Mouse (Mus musculus): ENCODE data around the gene Rcsd1.

Rcsd1 gene

DNA sequence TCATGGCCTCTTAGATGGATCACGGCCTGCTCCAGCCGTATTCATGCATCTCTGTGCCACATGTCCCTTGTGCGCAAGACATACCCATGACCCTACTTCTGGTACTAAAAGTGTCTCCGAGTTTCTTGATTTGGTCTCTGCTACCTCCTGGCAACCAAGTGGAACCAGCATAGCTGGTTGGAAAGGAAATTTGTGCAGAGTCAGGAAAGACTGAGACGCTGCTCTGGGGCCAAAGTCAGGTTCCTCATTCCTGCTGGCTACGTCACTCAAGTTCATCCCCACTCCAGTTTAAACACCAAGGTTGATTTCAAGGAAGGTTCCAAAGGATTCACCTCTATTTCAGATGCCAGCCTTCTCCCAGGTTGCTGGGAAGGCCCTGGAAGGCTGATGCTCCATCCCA lies 42.6 kb downstream of the Rcsd1 start:
- in situ Hi-C loops (cut with MboI, MseI) = no loop called here

DNA sequence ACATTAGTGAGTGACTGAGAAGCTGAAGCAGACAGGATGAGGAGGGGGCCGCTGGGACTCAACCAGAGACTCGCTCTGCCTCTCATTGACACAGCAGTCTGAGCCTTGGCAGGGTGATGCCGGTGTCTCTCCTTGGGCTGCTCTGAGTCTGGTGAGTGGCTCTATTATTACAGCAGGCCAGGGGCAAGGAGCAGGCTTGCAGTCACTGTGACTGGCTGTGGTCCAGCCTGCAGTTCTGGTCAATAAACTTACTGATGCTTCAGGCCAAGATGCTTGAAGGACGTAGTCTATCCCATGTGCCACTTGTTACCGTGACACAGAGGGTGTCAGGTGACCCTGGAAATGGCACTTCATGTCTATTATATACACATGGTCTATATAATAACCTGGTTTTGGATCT lies 43.8 kb downstream of the Rcsd1 start:
- in situ Hi-C loops (cut with MboI, MseI) = no loop called here

DNA sequence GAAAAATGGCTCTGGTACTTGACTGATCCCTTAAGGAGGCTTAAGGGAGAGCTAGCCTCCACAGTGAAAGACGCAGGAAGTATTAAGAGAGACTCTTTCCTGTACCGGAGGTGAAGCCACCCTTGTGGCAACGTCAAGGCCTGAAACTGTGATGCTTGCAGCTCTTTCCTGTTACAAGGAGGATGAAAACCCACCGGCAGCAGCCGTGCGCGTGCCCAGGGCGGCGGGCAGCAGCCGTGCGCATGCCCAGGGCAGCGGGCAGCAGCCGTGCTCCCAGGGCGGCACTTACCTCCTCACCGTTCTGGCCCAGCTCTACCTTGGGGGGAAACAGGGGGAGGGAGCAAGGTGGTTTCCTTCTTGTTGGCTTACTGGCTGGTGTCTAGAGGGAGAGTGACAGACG lies 46.3 kb downstream of the Rcsd1 start:
- in situ Hi-C loops (cut with MboI, MseI) = no loop called here

DNA sequence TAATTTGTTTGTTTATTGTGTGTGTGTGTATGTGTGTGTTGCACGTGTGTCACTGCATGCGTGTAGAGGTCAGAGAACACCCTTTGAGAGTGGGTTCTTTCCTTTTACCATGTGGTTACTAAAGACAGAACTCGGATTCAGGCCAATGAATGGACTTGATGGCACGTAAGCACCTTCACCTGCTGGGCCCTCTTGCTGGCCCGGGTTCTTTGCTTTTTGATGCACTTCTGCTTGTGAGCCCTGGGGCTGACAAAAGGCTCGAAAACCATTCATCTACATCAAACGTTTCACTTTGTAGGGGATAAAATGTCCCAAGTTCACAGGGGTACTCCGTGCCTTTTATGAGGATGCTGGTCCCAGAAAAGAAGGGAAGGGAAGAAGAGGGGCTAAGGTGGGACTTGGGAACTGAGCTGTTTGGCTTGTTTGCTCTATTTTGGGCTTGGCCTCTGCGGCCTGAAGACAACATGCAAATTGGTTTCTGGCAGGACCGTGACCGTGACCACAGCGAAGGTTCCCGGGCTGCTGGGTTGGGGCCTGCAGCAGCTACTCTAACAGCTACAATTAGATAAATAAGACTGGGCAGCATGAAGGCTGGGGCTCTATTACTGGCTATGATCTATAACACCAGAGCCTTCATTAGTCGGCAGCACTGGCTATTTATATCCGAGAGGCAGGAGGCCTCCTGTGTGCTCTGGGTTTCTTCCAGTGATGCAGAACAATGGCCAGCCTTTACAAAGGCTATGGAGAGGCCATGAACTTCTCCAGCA lies 46.9 kb downstream of the Rcsd1 start:
- in situ Hi-C loops (cut with MboI, MseI) = no loop called here

DNA sequence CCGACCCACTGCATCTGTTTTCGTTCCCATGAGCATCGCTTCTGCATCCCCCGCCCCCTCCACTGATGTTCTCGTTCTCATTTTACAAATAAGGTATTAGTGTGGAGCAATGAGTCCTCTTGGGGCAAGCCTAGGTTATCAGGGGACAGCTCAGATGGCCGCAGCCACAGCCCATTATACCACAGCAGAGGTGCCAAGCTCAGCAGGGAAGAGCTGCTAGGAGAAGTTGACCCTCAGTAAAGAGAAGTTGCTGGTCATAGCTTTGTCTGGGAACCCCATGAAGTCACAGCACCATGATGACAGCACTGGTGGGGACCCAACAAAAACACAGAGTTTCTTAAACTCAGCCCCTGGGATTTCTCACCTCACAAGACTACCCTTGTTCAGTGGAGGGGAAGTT lies 47.8 kb downstream of the Rcsd1 start:
- in situ Hi-C loops (cut with MboI, MseI) = no loop called here

DNA sequence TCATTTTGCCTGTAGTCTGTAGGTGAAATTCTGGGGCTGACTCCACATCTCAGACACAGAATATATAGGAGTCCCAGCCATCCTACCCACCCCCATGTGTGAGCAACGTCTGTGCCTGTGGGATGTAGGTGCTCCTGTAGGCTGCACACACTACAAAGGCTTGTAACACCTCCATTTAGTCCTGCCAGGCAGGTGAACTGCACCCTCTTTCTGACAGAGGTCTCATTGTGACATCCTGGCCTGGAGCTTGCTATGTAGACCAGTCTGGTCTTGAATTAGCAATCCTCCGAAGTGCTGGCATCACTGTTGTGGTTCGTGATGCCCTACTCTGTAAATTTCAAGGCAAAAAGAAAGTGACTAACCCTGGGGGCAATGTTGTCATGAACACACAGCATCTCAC lies 48.4 kb downstream of the Rcsd1 start:
- in situ Hi-C loops (cut with MboI, MseI) = no loop called here

DNA sequence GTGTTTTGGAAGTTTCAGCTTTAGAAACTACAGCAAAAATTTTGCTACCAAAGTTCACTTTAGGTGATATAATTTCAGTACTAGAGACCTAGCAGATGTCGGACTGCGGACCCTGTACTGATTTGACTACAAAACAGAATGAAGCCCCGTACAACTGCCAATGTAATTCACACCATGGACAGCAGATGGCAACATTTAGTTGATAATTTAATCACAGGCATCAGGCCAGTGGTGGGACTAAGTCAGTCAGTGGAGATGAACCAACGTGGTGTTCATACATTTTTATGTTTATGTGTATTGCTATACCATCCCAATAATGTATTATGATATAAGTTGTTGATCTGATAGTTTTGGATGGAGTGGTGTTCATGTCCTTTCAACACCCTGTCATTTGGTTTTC lies 48.8 kb downstream of the Rcsd1 start:
- in situ Hi-C loops (cut with MboI, MseI) = no loop called here

DNA sequence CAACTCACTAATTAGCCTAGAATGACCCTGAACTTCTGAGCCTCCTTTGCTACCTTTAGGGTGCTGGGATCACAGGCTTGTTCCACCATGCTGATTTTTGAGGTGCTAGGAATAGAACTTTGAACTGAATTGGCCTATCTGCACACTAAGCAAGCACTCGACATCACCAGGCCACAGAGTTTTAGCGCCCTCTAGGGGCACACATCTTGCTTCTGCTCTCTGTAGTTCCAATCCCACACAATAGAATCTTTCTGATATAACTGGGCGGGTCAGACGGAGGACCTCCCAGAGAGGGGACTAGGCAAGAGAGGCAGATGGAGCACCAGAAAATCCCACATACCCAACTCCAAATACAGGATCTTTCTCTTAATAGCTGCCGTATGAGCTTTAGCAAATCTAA lies 51.0 kb downstream of the Rcsd1 start:
- in situ Hi-C loops (cut with MboI, MseI) = no loop called here

DNA sequence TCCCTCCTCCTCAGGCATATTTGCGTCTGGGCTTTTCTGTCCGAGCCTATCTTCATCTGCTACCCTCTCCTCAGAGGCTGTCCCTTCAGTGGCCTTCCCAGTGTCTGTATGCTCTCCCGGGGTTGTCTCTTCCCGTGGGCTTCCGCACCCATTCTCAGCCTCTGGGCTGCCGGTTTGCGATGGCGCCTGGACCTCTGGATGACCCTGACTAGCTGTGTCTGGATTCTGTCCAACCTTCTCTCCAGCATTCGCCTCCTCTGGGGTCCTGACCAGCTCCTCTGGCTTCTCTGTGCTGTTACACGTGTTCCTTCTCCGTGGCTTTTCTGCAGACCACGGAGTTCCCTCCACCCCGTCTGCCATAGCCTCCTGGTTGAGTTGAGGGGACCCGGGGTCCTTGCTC lies 54.1 kb downstream of the Rcsd1 start:
- in situ Hi-C loops (cut with MboI, MseI) = no loop called here

DNA sequence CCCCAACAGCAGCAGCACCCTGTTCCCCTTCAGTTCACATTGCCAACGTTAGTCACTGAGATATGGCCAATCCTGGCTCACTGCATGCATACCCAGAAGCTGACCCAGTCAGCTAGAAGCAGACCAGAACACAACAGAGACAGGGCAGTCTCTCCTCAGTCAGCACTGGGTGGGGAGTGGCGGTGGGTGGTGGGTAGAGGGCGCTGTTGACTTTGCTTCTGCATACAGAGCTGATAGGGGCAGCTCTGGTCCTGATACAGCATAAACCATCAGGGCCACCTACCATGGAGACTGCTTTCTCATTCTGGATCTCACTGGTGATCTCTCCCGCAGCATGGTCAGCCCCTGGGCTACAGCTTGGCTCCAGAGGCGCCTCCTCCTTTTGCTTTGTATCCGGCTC lies 54.5 kb downstream of the Rcsd1 start:
- in situ Hi-C loops (cut with MboI, MseI) = no loop called here

DNA sequence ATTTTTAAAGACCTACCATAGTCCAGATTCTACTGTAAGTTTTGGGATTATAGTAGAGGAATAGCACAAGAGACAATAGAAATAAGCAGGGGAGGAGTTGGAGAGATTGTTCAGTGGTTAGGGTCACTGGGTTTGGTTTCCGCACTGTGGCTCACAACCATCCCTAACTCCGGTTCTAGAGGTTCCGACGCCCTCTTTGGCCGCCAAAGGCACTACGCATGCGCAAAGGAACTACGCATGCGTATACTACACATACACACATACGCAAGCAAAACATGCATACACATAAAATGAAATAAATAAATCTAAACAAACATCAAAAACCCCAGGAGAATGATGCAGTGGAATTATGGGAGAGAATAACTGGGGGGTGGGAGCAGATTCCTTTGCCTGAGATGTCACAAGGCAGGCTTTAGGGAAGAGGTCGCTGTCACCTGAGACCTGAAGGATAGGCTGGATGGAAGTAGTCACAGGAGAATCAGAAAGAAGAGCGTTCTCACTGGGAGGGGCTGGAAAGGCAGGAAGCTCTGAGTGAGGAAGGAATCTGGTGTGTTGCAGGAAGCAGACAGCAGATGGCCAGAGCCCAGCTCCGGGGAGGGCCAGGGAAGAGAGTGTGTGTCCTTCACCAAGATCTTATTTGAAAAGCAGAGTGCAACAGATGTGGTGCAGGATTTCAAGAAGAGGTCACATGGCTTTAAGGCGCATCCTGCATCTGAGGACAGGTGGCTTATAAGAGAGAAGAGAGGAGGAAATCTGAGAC lies 56.3 kb downstream of the Rcsd1 start:
- in situ Hi-C loops (cut with MboI, MseI) = no loop called here

DNA sequence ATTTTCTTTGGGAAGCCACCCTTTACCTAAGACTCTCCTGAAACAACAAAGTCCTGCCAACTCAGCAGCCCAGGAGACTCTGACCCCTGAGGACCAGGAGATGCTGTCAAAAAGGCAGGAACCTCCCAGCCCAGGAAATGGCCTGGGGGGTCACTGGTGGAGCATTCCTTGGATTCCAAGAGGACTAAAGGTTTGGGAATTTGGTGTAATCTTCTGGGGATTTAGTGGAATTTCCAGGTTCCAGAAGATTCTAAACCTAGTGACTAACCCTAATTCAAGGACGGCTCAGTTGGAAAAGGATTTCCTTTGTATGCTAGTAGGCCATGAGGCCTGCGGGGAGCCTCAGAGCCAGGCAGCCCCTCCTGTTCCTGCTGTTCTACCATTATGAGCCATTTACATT lies 57.0 kb downstream of the Rcsd1 start:
- in situ Hi-C loops (cut with MboI, MseI) = no loop called here

DNA sequence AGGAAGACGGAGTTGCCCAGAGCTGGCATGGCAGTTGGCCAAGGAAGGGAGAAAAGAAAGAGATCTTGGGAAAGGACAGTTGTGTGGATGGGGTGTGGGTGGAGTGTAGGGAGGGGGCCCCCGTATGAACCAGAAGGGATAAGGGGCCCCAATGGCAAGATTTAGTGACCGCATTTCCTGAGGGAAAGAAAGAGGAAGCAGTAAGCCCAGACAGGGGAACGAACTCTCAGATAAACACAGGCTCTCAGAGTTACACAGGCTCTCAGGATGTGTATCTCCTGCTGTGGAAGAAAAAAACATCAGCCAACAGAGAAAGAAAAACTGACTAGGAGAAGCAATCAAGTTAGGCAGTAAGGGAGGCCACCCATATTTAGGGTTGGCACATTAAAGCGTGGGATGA lies 58.4 kb downstream of the Rcsd1 start:
- in situ Hi-C loops (cut with MboI, MseI) = no loop called here

DNA sequence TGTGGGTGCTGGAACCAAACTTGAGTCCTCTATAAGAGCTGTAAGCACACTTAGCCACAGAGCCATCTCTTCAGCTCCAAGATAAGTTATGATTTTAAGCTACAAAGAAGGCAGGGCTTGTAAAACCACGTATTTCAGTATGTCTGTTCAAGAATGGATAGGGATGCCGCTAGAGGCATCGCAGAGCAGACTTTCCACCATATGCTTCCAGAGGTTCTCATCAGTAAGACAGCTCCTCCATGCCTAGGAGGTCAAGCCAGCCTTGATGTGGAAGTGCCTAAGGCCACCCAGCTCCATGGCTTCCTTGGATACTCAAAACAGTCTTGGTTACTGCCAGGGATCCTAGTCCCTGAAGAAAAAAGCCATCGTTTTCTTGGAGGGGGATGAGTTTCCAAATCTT lies 64.5 kb downstream of the Rcsd1 start:
- in situ Hi-C loops (cut with MboI, MseI) = no loop called here

DNA sequence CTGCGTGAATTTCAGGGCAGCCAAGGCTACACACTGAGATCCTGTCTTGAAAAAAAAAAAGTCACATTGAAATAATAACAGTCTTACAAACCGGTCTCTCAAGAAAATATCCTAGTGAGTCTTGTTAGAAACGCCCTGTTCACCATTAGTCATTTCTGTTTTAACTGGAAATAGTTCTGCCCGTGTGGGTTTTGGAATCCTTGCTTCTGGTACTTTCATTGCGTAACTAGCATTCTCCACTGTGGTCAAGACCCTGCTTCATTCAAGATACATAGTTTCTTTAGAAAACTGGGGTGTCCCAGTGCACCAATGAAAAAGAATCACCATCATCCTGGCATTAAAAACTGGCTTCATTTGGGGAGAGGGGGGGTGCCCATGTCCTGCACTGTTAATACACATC lies 65.8 kb downstream of the Rcsd1 start:
- in situ Hi-C loops (cut with MboI, MseI) = loop anchor here (5.0 kb wide), 1 partner anchor 176 kb away; no protein-coding TSS in a partner anchor

DNA sequence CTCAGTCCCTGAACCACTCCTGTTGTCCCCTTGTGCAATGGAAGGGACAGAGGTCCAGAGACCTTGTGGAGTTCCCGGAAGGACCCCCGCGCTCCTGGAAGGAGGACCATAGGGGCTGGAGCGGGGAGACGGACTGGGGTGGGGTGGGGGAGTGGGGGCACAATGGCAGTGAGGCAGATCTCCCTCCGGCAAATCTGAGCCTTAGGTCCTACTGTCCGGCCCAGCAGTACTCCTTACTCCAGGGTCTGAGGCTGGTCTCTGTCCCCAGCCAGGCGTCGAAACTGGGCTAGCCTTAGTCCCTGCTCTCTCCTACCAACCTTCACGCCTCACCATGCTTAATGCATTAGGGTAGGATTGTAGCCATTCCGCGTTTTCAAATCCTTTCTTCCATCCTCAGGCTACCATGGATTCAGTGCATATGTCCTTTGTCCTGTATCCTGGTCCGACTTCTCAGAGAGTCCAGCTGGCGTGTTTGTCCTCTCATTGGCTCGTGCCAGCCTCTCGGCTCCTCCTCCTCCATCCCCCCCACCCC lies 66.7 kb downstream of the Rcsd1 start:
- in situ Hi-C loops (cut with MboI, MseI) = loop anchor here (5.0 kb wide), 1 partner anchor 176 kb away; no protein-coding TSS in a partner anchor

DNA sequence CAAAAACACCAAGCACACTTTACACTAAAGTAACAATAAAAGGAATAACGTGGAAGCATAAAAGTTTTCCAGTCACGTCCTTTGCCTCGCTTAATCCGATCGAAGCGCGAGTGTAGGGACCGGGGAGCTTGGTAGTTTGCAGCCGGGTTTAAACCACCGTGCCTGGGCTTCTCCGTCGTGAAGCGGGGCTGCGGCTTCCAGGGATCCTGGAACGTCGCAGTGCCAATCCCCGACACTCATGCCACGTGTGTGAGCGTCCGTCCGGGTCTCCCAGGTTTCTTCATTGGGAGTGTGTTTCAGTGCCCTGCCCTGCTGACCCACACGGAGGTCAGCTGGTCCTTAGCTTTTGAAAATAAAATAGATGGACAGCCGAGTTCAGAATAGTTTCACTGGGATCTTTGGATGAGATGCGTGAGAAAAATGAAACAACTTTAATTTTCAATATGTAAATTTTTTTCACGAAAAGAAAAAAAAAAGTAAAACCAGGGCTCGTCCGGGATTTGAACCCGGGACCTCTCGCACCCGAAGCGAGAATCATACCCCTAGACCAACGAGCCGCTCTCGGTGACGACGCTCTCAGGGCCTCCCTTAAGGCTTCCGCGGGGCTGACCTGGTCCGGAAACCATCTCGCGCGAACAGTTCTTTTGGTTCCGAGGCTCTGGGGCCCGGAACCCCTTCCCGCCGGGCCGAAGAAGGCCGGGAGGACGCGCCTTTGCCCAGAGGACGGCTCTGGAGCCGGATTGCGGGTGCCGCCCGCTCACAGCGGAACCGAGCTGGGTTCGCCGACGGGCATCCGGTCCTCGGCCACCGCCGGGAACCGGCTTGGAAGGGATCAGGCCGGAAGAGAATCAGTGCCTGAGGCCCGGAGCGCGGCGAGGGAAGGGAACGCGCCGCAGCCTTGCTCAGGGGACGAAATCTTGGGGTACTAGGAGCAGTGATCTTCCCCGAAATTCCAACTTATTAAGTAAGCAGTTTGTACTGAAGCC lies 67.5 kb downstream of the Rcsd1 start:
- in situ Hi-C loops (cut with MboI, MseI) = loop anchor here (5.0 kb wide), 1 partner anchor 175 kb away; no protein-coding TSS in a partner anchor

DNA sequence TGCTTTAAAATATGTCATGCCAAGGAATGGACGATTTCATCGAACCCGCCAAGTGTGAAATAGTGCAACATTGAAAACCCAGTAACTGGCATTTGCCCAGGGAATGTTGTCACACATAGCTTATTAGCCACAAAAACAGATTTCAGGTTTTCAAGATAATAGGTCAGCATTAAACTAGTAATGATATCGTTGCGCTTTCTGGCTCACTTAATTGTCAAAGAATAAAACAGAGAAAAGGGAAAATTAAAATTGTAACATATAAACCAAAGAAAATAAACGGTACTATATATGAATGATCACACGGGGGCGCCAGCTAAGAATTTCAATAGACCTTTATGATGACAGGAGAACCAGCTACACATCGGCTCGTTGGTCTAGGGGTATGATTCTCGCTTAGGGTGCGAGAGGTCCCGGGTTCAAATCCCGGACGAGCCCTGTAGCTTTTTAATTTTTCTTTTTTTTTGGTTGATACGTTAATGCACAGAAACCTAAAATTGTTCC lies 68.2 kb downstream of the Rcsd1 start:
- in situ Hi-C loops (cut with MboI, MseI) = loop anchor here (5.0 kb wide), 1 partner anchor 174 kb away; no protein-coding TSS in a partner anchor

DNA sequence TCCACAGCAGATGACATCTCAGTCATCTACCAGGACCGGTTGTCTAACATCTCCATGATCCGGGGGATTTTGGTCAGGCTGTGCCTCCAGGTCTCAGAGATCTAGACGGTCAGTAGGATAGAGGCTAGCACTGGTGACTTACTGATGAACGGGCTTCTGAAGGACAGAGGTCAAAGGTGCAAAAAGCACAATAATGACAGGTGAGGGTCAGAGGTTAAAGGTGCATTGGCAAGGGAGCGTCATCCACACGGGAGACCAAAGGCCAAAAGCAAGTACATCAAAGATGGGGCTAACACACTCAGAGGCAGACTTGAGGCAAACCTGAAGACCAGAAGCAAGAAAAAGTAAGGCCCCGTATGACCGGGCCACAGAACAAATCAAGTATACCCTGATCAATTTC lies 73.3 kb downstream of the Rcsd1 start:
- in situ Hi-C loops (cut with MboI, MseI) = no loop called here

DNA sequence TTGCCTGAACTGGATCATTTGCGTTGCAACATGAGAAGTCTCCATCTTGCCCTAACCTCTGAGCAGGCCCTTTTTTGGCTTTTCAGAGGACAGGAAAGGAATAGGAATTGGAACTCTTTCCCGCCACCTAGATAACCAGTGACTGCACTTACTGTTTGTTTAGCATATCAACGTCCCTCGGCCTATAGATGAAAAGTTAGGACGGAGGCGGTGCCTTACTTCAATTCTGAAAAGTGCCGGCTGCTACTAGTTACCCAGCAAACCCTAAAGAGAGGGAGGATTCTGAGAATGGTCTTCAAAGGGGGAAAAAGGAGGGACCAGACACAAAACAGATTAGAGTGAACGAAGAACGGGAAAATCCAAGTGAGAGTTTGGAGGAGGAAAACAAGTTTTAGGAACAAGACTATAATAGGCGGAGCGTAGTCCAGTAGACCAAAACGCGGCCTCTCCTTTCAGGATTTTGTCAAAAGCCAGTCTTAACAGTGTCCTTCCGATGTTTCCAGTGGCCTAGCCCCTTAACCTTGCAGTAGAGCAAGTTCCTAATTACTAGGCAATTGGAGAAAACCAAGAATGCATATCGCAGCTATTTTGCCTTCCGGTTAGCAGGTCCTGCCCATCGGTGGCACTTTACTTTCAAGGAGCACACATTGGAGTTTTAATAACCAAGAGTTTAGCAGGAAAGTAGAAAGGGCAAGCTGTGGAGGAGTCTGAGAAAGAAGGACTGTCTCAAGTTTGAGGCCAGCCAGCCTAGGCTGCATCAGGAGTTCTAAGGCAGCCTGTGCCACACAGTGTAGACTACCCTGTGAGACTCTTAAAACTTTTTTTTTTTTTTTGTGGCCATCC lies 74.3 kb downstream of the Rcsd1 start:
- in situ Hi-C loops (cut with MboI, MseI) = no loop called here
